Mouse (Mus musculus) cerebellum, adult 2 months (tissue): ENCODE measurements at regions not wholly inside any gene's neighbourhood (a gene's known extent, or its start where the extent isn't known, plus 50 kb on each side); places are given as distances from the start of the nearest gene placed in this dataset.

Experiments
- DNase-seq, 2 experiments: peaks; one replicate each; pipeline ENCODE4 v3.0.0; 2021
- H3K27ac ChIP-seq: fragments of 200-500 bp; 2 replicates; pipeline ENCODE4 v1.5.1; 2012; ENCODE audit warnings: low read length, control low read depth, inconsistent platforms; ENCODE audit not compliant: insufficient read depth
- H3K27me3 ChIP-seq: fragments of 200-500 bp; 2 replicates; pipeline ENCODE4 v1.6.1; 2012; ENCODE audit warnings: inconsistent platforms, mild to moderate bottlenecking, low read length, moderate library complexity; ENCODE audit not compliant: control insufficient read depth, insufficient read depth
- H3K4me1 ChIP-seq: fragments of 200-500 bp; 2 replicates; pipeline ENCODE4 v1.6.1; 2011; ENCODE audit warnings: low read length; ENCODE audit not compliant: control insufficient read depth, insufficient read depth
- H3K4me3 ChIP-seq: fragments of 200-500 bp; replicated peaks from 2 replicates; pipeline ENCODE3; 2011; ENCODE audit warnings: mild to moderate bottlenecking, low read depth, low read length, control low read depth; ENCODE audit not compliant: insufficient read depth
- CTCF ChIP-seq: fragments of 200-500 bp; IDR thresholded peaks from 2 replicates; pipeline ENCODE4 v1.5.1; 2011; ENCODE audit warnings: low read depth, mild to moderate bottlenecking, control low read depth, low read length, moderate library complexity, borderline replicate concordance; ENCODE audit not compliant: insufficient read depth
- POLR2A ChIP-seq: fragments of 200-500 bp; IDR thresholded peaks from 2 replicates; pipeline ENCODE4 v1.6.1; 2011; ENCODE audit warnings: low read length, control low read depth, borderline replicate concordance; ENCODE audit not compliant: insufficient read depth
- WGBS: fragments of 180-500 bp; shearing (Covaris S2); methylation state at CpG from one replicate; pipeline ENCODE4 v1.1.7; 2018; 5-methylcytosine and 5-hydroxymethylcytosine counted together

DNA sequence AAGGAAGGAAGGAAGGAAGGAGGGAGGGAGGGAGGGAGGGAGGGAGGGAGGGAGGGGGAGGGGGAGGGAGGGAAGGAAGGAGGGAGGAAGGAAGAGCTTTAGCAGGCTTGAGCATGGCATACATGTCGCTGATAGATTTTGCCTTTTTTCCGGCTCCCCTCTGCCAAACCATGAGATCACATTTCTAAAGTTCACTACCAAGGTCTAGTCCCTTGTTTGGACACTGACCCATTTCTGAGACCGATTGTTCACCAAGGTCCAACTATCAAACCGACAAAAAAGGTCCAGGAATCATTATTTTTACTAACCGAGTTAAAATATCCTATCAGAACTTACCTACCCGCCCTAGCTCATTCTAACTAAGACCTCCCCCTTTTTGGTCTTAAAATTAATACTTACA is 120.1 kb downstream of the Sox2 start:
- no peak for TF ChIP-seq POLR2A
- no peak for TF ChIP-seq CTCF
- Histone ChIP-seq H3K4me3 (no peak overlapping the region), H3K27me3 (no peaks in the 10 kb centered on the region; the same call in 1 of the 2 replicates), H3K27ac (no peak overlapping the region), H3K4me1 (0 out of 2 replicates have a peak, but pooled peaks cover 4% of the 10 kb centered on the region)
- WGBS = 83% methylated on average over 6 of the region's 6 CpGs
- DNase-seq = no peak

- TF ChIP-seq POLR2A = no peak
- TF ChIP-seq CTCF = no peak
- Histone ChIP-seq H3K27me3 (no peaks in the 10 kb centered on the region), H3K4me1 (0 out of 2 replicates have a peak, but pooled peaks cover 4% of the 10 kb centered on the region)
Measured at GRCm38 (mm10) chr3:34772035-34772434, 121.8 kb downstream of the Sox2 start.

DNA sequence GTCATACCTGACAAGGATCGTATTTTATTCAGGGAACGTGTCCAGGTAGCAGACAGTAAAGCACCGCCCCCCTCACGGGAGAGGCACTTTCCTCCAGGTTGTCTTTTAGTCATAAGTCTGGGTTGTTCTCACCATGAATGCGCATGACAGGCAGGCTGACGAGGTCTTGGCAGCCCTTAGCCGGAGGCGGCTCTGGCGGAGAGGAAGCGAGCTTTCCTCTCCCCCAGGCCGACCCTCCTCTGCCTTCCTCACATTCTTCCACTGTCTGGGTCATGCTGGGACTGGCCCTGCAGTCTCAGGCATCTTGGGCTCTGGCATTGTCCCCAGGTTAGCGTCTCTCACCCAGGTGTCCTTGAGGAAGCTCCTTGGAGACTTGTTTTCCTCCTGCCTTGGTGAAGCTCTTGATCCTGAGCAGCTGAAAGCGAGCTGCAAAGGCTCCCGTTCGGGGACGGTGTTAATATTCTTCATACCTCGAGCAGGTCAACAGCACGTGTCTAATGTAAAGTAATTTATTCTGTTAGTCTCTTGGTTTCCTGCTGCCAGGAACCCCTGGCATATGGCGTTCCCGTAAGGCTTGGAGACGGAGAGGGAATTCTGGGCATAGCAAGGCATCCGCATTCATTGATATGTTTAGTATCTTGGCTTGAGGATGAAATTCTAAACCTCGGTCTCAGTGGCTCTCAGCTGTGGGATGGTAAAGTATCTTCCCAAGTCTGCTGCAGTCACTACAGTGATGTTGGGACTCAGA is 123.6 kb downstream of the Sox2 start:
- Histone ChIP-seq H3K27me3 (no peaks in the 10 kb centered on the region), H3K4me3 (no peak overlapping the region), H3K27ac (no peak overlapping the region), H3K4me1 (0 out of 2 replicates have a peak, but pooled peaks cover 4% of the 10 kb centered on the region)
- 9% methylated on average over 23 of the region's 23 CpGs for WGBS
- TF ChIP-seq POLR2A = no peak
- TF ChIP-seq CTCF = no peak
- no peak for DNase-seq

More at GRCm38 (mm10) chr3:34772035-34772434, 121.8 kb downstream of the Sox2 start:
- H3K4me3 ChIP-seq = no peak overlapping the region
- no peak for DNase-seq
- WGBS = 89% methylated on average over 3 of the region's 3 CpGs
- no peak overlapping the region for H3K27ac ChIP-seq

DNA sequence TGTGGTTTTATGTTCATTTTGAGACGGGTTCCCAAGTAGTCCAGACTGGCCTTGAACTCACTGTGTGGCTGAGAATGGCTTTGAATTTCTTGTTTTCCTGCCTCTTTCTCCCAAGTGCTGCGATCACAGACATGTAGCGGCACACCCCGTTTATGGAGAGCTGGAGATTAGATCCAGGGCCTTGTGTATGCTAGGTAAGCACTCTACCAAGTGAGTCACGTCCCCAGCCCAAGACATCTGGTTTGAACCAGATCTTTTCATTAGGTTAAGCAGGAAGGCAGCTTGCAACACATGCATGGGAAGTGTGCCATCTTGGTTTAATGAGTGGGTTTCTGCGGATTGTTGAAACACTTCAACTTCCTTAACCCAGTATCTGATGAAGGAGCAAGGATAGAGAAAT is 131.6 kb downstream of the Sox2 start:
- Histone ChIP-seq H3K27ac (no peak overlapping the region), H3K27me3 (no peaks in the 10 kb centered on the region), H3K4me3 (no peak overlapping the region), H3K4me1 (no peaks in the 10 kb centered on the region)
- WGBS = 89% methylated on average over 6 of the region's 6 CpGs
- DNase-seq = no peak
- no peak for TF ChIP-seq POLR2A
- no peak for TF ChIP-seq CTCF

GRCm38 (mm10) chr3:34783398-34783797 is 133.2 kb downstream of the Sox2 start:
- no peaks in the 10 kb centered on the region for H3K27me3 ChIP-seq
- no peak for DNase-seq
- H3K27ac ChIP-seq = no peak overlapping the region
- 66% methylated on average over 1 of the region's 1 CpGs for WGBS
- H3K4me1 ChIP-seq = no peaks in the 10 kb centered on the region
- TF ChIP-seq CTCF (no peak), POLR2A (no peak)
- H3K4me3 ChIP-seq = no peak overlapping the region

- no peak overlapping the region for H3K4me3 ChIP-seq
- DNase-seq = no peak
- no peaks in the 10 kb centered on the region for H3K4me1 ChIP-seq
- WGBS = 58% methylated on average over 3 of the region's 3 CpGs
- no peak overlapping the region for H3K27ac ChIP-seq
- TF ChIP-seq CTCF (no peak), POLR2A (no peak)
- no peaks in the 10 kb centered on the region for H3K27me3 ChIP-seq
Measured at GRCm38 (mm10) chr3:34787211-34787610, 137.0 kb downstream of the Sox2 start.

- no peak for DNase-seq
- WGBS = 28% methylated on average over 23 of the region's 23 CpGs
- Histone ChIP-seq H3K4me3 (no peak overlapping the region), H3K27ac (no peak overlapping the region), H3K27me3 (no peaks in the 10 kb centered on the region), H3K4me1 (no peaks in the 10 kb centered on the region)
- TF ChIP-seq POLR2A = no peak
- no peak for TF ChIP-seq CTCF
Measured at GRCm38 (mm10) chr3:34795103-34795983, 145.1 kb downstream of the Sox2 start.

DNA sequence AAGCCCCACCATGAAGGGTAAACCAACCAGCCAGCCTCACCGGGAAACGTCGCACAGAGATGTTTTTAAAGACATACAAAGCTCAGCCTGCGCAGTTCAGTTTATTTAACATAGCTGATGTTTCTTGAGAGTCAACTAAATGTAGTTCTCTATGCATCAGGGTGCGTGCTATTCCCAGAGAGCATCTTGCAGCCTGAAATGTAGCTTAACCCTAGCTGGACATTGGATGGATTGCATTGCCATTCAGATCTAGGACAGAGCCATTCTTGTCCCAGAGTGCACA is 145.7 kb downstream of the Sox2 start:
- Histone ChIP-seq H3K27me3 (no peaks in the 10 kb centered on the region), H3K4me3 (no peak overlapping the region), H3K4me1 (no peaks in the 10 kb centered on the region), H3K27ac (no peak overlapping the region)
- WGBS = 10% methylated on average over 5 of the region's 5 CpGs
- no peak for TF ChIP-seq CTCF
- no peak for TF ChIP-seq POLR2A
- DNase-seq = no peak
